Mouse (Mus musculus): Measurements from ENCODE around the gene Fggy. TPM values are rescaled to one million over a fixed set of nuclear protein-coding genes. Genes with fewer than 3 reads are reported as not detected.

Gene Fggy
- polyA plus RNA-seq, 1 experiment from 2014 or later = 10.4 TPM

DNA sequence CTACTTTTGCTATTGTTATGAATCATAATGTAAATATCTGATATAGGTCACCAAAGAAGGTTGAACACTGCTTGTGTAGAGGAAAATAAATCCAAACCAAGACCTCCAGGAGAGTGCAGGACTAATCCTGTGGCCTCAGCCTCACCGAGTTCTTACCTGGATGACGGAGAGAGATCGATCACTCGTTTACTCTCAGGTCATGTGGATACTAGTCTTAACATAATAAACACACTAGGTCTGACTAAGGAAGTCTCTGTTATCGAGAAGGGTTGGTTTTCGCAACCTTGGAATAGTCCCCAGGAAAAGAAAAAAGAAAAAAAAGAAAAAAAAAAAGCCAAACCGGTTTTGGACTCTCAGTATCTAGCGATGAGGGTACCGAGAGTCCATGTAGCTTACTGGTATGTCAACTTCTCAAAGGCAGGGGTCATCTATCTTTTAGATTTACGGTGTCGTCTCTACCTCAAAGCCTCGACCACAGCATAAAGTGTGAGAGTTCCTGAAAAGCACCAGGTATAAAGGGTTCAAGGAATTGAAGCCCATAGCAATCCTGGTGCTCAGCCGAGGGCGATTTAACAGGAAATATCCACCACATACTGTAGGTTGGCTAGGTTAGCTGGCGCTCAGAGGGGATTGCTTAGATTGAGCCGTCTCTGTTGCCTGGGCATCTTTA is 509 bp upstream of the Fggy start:
- no peak overlapping the region for H3K27ac ChIP-seq
- H3K4me2 ChIP-seq = peak overlapping the region; percentile 66
- ATAC-seq = peak; percentile 49
- peaks cover 13% of the 10 kb centered on the region for H3K4me1 ChIP-seq
- H3K4me3 ChIP-seq = peak overlapping the region; percentile 45
- no peaks in the 10 kb centered on the region for H3K27me3 ChIP-seq (replicated peaks)
- 0 out of 2 replicates have a peak overlapping the region, but pooled peaks have one; percentile 32 for H3K9ac ChIP-seq
- WGBS (ENCODE audit: insufficient replicate concordance) = 39% methylated on average over 16 of the region's 16 CpGs
- H3K9me3 ChIP-seq (replicated peaks) = no peaks in the 10 kb centered on the region
- H3K36me3 ChIP-seq = no peaks in the 10 kb centered on the region

DNA sequence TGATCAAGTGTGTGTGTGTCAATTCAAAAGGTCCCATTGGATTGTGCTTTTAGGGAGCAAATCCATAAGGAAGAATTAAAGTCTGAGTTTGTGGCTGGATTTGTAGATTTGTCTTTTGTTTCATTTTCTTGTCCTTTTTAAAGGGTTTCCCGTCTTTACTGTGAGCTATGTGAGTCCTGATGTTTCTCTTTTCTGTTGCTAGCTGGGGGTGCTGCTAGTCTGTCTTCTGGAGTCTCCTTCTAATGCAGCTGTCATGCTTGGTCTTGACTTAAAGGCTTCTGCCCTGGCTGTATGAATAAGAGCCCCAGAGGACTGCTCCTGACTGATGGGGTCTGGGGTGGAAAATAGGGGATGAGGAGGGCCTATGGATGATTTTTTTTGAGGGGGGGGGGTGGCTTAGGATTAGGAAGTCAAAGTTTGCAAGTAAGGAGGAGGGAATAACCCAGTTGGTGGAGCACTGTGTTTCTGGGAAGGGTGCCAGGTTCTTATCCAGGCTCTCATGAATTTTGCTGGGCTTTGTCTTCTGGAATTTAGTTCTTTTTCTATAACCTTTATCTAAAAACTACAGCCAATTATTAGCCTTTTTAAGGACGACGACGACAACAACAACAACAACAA is 1.1 kb downstream of the Fggy start:
- 74% methylated on average over 4 of the region's 4 CpGs for WGBS (ENCODE audit: insufficient replicate concordance)
- H3K36me3 ChIP-seq = no peaks in the 10 kb centered on the region
- H3K4me2 ChIP-seq = no peak overlapping the region
- H3K27me3 ChIP-seq (replicated peaks) = no peaks in the 10 kb centered on the region
- H3K9me3 ChIP-seq (replicated peaks) = no peaks in the 10 kb centered on the region
- no peak overlapping the region for H3K9ac ChIP-seq
- no peak for ATAC-seq
- H3K4me1 ChIP-seq = peaks cover 13% of the 10 kb centered on the region
- no peak overlapping the region for H3K4me3 ChIP-seq
- H3K27ac ChIP-seq = no peak overlapping the region

DNA sequence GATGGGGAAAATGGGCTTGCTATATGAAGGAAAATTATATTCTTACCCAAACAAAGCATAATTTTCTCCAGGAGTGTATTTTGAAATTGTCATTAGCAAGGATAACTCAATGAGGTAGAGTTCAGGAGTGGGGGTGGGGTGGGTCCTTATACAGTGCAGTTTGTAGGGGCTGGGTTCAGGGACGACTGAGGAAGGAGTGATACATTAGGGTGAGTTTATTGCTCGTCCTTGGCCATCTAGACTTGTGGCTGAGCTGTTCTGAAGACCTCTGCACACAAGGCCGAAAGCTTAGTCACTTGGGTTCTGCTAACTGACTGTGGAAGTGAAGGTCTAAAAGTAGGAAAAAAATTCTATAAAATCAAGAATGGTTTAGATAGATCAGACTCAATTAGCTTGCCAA is 14.3 kb downstream of the Fggy start:
- Histone ChIP-seq H3K4me1 (no peaks in the 10 kb centered on the region), H3K27me3 (replicated peaks) (no peaks in the 10 kb centered on the region), H3K4me3 (no peak overlapping the region), H3K9me3 (replicated peaks) (no peaks in the 10 kb centered on the region), H3K36me3 (no peaks in the 10 kb centered on the region), H3K9ac (no peak overlapping the region), H3K4me2 (no peak overlapping the region), H3K27ac (no peak overlapping the region)
- WGBS (ENCODE audit: insufficient replicate concordance) = 49% methylated on average over 3 of the region's 3 CpGs
- no peak for ATAC-seq

- H3K27ac ChIP-seq = no peak overlapping the region
- ATAC-seq = no peak
- no peaks in the 10 kb centered on the region for H3K36me3 ChIP-seq
- H3K9me3 ChIP-seq (replicated peaks) = no peaks in the 10 kb centered on the region
- no peak overlapping the region for H3K9ac ChIP-seq
- no peaks in the 10 kb centered on the region for H3K27me3 ChIP-seq (replicated peaks)
- H3K4me1 ChIP-seq = no peaks in the 10 kb centered on the region
- H3K4me3 ChIP-seq = no peak overlapping the region
- H3K4me2 ChIP-seq = no peak overlapping the region
Observed at GRCm38 (mm10) chr4:95573704-95574103, 16.4 kb downstream of the Fggy start.

- Histone ChIP-seq H3K4me3 (no peak overlapping the region), H3K9me3 (replicated peaks) (no peaks in the 10 kb centered on the region), H3K4me1 (no peaks in the 10 kb centered on the region), H3K9ac (no peak overlapping the region), H3K27me3 (replicated peaks) (no peaks in the 10 kb centered on the region), H3K27ac (no peak overlapping the region), H3K36me3 (no peaks in the 10 kb centered on the region), H3K4me2 (no peak overlapping the region)
- WGBS (ENCODE audit: insufficient replicate concordance) = 78% methylated on average over 3 of the region's 3 CpGs
- ATAC-seq = no peak
Observed at GRCm38 (mm10) chr4:95575411-95575911, 18.2 kb downstream of the Fggy start.

DNA sequence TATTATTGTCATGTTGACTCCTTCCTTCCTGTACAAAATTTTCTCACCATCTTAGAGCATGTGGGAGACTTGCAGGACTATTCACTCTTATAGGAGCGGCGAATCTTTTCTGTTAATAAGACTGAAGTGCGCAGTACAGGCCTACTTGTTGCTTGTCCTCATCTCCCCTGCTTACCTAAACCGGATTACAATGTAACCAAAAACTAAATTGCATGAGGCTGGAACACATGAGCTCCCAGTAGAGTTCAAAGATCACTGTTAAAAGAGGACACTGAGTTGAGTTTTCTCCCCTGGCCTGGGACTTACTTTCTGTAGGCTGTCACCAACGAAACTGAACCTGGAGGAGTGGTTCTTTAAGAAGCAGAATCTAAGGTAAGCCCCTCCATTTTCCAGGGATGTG is 21.9 kb downstream of the Fggy start:
- Histone ChIP-seq H3K4me1 (no peaks in the 10 kb centered on the region), H3K9ac (no peak overlapping the region), H3K27ac (no peak overlapping the region), H3K4me3 (no peak overlapping the region), H3K9me3 (replicated peaks) (no peaks in the 10 kb centered on the region), H3K4me2 (0 out of 2 replicates have a peak overlapping the region, but pooled peaks have one; percentile 4), H3K27me3 (replicated peaks) (no peaks in the 10 kb centered on the region), H3K36me3 (no peaks in the 10 kb centered on the region)
- WGBS (ENCODE audit: insufficient replicate concordance) = 74% methylated on average over 5 of the region's 5 CpGs
- no peak for ATAC-seq

DNA sequence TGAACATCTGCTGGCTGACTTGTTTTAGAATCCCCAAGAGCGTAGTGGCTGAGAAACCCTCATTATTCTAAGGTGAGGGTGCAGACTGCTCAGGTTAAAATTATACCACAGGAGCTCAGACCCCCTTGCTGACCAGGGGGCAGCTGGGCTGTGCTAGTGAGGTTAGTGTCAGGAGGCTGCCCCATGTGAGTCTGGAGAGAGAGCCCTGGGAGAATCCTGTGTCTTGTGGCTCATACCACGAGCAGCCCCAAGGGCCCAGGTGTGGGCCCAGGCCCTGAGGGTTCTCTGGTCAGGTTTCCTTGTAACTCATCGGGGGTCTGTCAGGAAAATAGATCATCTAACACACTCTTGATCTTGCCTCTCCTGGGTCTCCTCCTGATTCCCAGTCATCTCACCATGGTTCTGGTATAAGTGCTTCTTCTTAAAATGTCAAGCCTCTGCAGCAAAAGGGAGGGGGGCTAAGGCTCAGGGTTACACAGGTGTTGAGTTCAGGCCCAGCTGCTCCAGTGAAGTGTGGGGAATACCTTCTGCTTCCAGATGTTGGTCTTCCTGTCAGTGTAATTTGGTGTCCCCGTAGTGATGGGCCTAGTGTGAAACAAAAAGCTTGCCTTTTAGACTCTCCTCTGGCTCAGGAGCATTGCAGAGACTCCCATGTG is 26.9 kb downstream of the Fggy start:
- Histone ChIP-seq H3K4me3 (no peak overlapping the region), H3K4me1 (no peaks in the 10 kb centered on the region), H3K27me3 (replicated peaks) (no peaks in the 10 kb centered on the region), H3K27ac (no peak overlapping the region), H3K4me2 (no peak overlapping the region), H3K9me3 (replicated peaks) (no peaks in the 10 kb centered on the region), H3K36me3 (no peaks in the 10 kb centered on the region), H3K9ac (no peak overlapping the region)
- no peak for ATAC-seq
- WGBS (ENCODE audit: insufficient replicate concordance) = 57% methylated on average over 4 of the region's 4 CpGs

DNA sequence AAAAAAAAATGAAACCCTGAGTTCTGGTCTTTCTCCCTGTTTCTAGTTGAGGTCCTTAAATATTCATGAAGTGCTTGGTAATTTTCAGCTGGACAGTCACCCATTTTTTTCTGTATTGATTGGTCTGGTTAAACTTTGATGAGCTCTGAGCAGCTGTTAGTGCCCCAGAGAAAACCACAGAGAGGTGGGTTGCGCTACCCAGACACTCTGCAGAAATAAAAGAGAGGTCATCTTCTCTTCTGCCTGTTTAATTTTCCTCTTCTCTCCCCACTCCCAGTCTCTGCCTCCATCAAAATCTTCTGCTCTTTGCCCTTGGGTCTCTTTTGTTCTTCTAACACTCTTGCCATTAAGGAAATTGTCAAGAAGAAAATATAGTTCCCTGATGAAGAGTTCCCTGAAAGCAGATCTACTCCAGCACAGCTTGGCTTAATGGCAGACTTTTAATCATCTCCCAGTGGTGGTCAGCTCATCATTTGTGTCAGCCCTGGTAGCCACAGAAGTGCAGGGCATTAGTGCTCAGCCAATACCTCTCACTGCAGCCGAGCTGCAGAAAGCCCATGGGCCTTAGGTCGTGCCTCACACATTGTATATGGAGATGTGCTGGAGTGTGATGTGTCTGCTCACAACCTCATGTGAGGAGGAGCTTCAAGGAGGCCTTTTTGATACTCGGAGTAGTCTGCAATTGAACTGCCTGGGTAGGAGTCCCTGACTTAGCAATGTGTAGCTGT is 29.1 kb downstream of the Fggy start:
- H3K27ac ChIP-seq = no peak overlapping the region
- no peak for ATAC-seq
- H3K4me3 ChIP-seq = no peak overlapping the region
- H3K36me3 ChIP-seq = no peaks in the 10 kb centered on the region
- 59% methylated on average over 4 of the region's 4 CpGs for WGBS (ENCODE audit: insufficient replicate concordance)
- H3K4me2 ChIP-seq = no peak overlapping the region
- H3K9me3 ChIP-seq (replicated peaks) = no peaks in the 10 kb centered on the region
- H3K4me1 ChIP-seq = no peaks in the 10 kb centered on the region
- no peak overlapping the region for H3K9ac ChIP-seq
- no peaks in the 10 kb centered on the region for H3K27me3 ChIP-seq (replicated peaks)

GRCm38 (mm10) chr4:95588722-95589283 is 31.5 kb downstream of the Fggy start:
- no peaks in the 10 kb centered on the region for H3K4me1 ChIP-seq
- no peak overlapping the region for H3K4me3 ChIP-seq
- H3K27ac ChIP-seq = no peak overlapping the region
- no peaks in the 10 kb centered on the region for H3K36me3 ChIP-seq
- no peak overlapping the region for H3K9ac ChIP-seq
- no peaks in the 10 kb centered on the region for H3K27me3 ChIP-seq (replicated peaks)
- no peaks in the 10 kb centered on the region for H3K9me3 ChIP-seq (replicated peaks)
- H3K4me2 ChIP-seq = no peak overlapping the region
- ATAC-seq = no peak
- 72% methylated on average over 2 of the region's 2 CpGs for WGBS (ENCODE audit: insufficient replicate concordance)

GRCm38 (mm10) chr4:95590878-95591277 is 33.6 kb downstream of the Fggy start:
- Histone ChIP-seq H3K36me3 (no peaks in the 10 kb centered on the region), H3K27ac (no peak overlapping the region), H3K4me1 (no peaks in the 10 kb centered on the region), H3K4me3 (no peak overlapping the region), H3K4me2 (no peak overlapping the region), H3K9me3 (replicated peaks) (no peaks in the 10 kb centered on the region), H3K9ac (no peak overlapping the region), H3K27me3 (replicated peaks) (no peaks in the 10 kb centered on the region)
- WGBS (ENCODE audit: insufficient replicate concordance) = 42% methylated on average over 3 of the region's 3 CpGs
- ATAC-seq = no peak

GRCm38 (mm10) chr4:95597208-95597607 is 39.9 kb downstream of the Fggy start:
- H3K9me3 ChIP-seq (replicated peaks) = no peaks in the 10 kb centered on the region
- no peak overlapping the region for H3K4me3 ChIP-seq
- WGBS (ENCODE audit: insufficient replicate concordance) = 60% methylated on average over 6 of the region's 6 CpGs
- H3K27ac ChIP-seq = no peak overlapping the region
- no peak overlapping the region for H3K9ac ChIP-seq
- no peak for ATAC-seq
- H3K4me2 ChIP-seq = no peak overlapping the region
- no peaks in the 10 kb centered on the region for H3K36me3 ChIP-seq
- no peaks in the 10 kb centered on the region for H3K27me3 ChIP-seq (replicated peaks)
- H3K4me1 ChIP-seq = no peaks in the 10 kb centered on the region

GRCm38 (mm10) chr4:95601776-95602175 is 44.5 kb downstream of the Fggy start:
- H3K36me3 ChIP-seq = no peaks in the 10 kb centered on the region
- H3K27me3 ChIP-seq (replicated peaks) = no peaks in the 10 kb centered on the region
- 70% methylated on average over 4 of the region's 4 CpGs for WGBS (ENCODE audit: insufficient replicate concordance)
- H3K9me3 ChIP-seq (replicated peaks) = no peaks in the 10 kb centered on the region
- no peaks in the 10 kb centered on the region for H3K4me1 ChIP-seq
- H3K27ac ChIP-seq = no peak overlapping the region
- no peak overlapping the region for H3K9ac ChIP-seq
- no peak overlapping the region for H3K4me2 ChIP-seq
- ATAC-seq = no peak
- no peak overlapping the region for H3K4me3 ChIP-seq

Data from liver, embryonic 12.5 days (tissue).